Mouse (Mus musculus): ENCODE measurements around the gene Glyat.

Gene Glyat

GRCm38 (mm10) chr19:12695590-12695989 lies 62.5 kb downstream of the Glyat start, which contains the start of gene Keg1:
Gene Keg1 (plus strand): TSS chr19:12695786.
- DNase-seq = no peak

GRCm38 (mm10) chr19:12696221-12696620 lies 63.1 kb downstream of the Glyat start:
- no peak for DNase-seq
